Mouse (Mus musculus) left cerebral cortex, postnatal 14 days (tissue): Measurements from ENCODE around the gene Tbc1d25. TPM values are rescaled to one million over a fixed set of nuclear protein-coding genes. Genes with fewer than 3 reads are reported as not detected.

Experiments used
- DNase-seq, 2 experiments: peaks; one replicate each; pipeline ENCODE4 v3.0.0; 2021 to 2022; ENCODE audit warnings: low spot score in 2 of 2, mixed read lengths in 1 of 2
- intact Hi-C: fragments of 180-260 bp; cut with DNase I; formaldehyde crosslinking; loops from one replicate; pipeline ENCODE4 v1.15.1; 2025
- total RNA-seq, 2 experiments: library from RNA; stranded (reverse); gene quantifications; 2 replicates each; pipeline ENCODE4 v1.2.3; 2021

Tbc1d25 gene
- total RNA-seq, 2 experiments from 2014 or later: 15.7 to 16.3 TPM

GRCm38 (mm10) chrX:8131393-8131792, 44.6 kb downstream of the Tbc1d25 start:
- intact Hi-C loops: loop anchor here (10.0 kb wide), 1 partner anchor 207 kb away; the partner anchor contains the start of gene Eras
- DNase-seq: no peak

- intact Hi-C loops: no loop called here
- DNase-seq: no peak
Measured at GRCm38 (mm10) chrX:8125235-8125634, 50.7 kb downstream of the Tbc1d25 start.

DNA sequence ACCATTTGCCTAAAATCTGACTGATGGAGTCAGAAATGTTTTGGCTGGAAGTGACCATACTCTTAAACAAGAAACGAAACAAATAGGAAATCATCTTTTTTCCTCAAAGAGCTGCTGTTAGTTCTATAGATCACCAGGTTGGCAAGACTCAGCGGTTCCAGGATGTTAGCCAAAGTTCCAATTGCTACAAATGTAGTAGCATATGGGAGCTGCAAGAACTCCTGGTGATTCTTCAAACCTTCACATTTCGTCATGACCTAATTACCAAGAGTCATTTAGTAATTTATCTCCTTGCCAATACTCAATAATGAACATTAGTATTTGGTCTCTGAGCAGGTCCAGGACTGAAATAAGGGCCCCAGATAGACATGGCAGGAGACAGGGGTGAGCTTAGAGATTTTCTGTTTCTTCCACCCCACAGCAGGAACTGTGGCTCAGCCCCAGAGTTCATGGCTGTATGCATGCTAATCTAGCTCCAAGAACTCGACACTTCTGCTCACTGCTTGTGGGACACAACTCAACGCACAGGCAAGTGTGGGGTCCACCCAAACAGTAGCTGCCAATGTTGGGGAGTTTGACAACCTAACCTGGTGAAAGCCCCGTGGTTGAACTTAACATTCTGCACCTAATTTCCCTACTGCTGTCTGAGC, 52.0 kb downstream of the Tbc1d25 start:
- no peak for DNase-seq
- intact Hi-C loops: no loop called here

DNA sequence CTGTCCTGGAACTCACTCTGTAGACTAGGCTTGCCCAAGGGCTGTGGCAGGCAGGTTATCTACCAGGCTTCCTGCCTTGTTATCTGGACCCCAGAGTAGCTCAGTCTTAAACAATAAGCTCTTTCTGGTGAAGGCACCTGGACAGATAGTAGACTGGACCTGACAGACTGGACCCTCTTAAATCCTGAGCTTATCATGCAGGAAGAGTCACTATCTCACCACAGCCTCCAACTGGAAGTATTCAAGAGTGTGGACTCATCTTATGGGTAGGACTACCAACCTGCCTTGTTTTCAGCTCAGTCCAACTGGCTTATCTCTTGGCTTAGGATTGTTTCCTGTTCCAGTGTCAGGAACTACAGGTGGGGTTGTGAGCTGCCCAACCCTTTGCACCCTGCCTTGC, 58.7 kb downstream of the Tbc1d25 start:
- intact Hi-C loops: no loop called here
- DNase-seq: no peak

GRCm38 (mm10) chrX:8115275-8115674, 60.7 kb downstream of the Tbc1d25 start:
- intact Hi-C loops: no loop called here

GRCm38 (mm10) chrX:8105019-8105418, 71.0 kb downstream of the Tbc1d25 start:
- intact Hi-C loops: no loop called here
- DNase-seq: no peak

More at GRCm38 (mm10) chrX:8115275-8115674, 60.7 kb downstream of the Tbc1d25 start:
- no peak for DNase-seq

Other genes starting within 250 kb of the Tbc1d25 start
- not detected for gene Eras, start 247.6 kb downstream of the Tbc1d25 start, total RNA-seq
- gene Hdac6, start 228.3 kb downstream of the Tbc1d25 start, total RNA-seq: 10 to 100 TPM; 53.4 to 60.1 TPM
- not detected for gene Gata1, start 198.1 kb downstream of the Tbc1d25 start, total RNA-seq
- gene Glod5, start 157.7 kb downstream of the Tbc1d25 start, total RNA-seq: under 1 TPM in 1 of 2 experiments, not detected in 1; 0.75 TPM
- gene Suv39h1, start 101.4 kb downstream of the Tbc1d25 start, total RNA-seq: 10 to 100 TPM; 27.2 to 30.8 TPM
- 1 to 10 TPM; 1.1 to 2.9 TPM for gene Was, start 85.7 kb downstream of the Tbc1d25 start, total RNA-seq
- 100 to 1,000 TPM; 216 to 236 TPM for gene Wdr13, start 43.3 kb downstream of the Tbc1d25 start, total RNA-seq
- 100 to 1,000 TPM; 198 to 216 TPM for gene Rbm3, start 30.3 kb downstream of the Tbc1d25 start, total RNA-seq
- 10 to 100 TPM; 31.7 to 33.3 TPM for gene Ebp, start 17.3 kb upstream of the Tbc1d25 start, total RNA-seq
- 10 to 100 TPM; 83.2 to 83.3 TPM for gene Porcn, start 30.3 kb upstream of the Tbc1d25 start, total RNA-seq
- gene Ftsj1, start 76.2 kb upstream of the Tbc1d25 start, total RNA-seq: 10 to 100 TPM; 22.7 to 25.9 TPM
- 10 to 100 TPM; 11.9 to 12.7 TPM for gene Slc38a5, start 95.0 kb upstream of the Tbc1d25 start, total RNA-seq
- not detected for gene Ssxb10, start 151.2 kb upstream of the Tbc1d25 start, total RNA-seq
- gene Ssxb9, start 190.8 kb upstream of the Tbc1d25 start, total RNA-seq: not detected
- not detected for gene Ssxb1, start 237.1 kb upstream of the Tbc1d25 start, total RNA-seq